Mouse (Mus musculus): ENCODE results near the gene Fis1. TPM values are rescaled to one million over a fixed set of nuclear protein-coding genes. Genes with fewer than 3 reads are reported as not detected.
A peak's percentile ranks its signal among the peaks of the same experiment; 100 is the strongest.
"Not testable (repeated sequence)": the region's sequence is repeated elsewhere in the genome, so short reads cannot be mapped to it uniquely, and the experiment has no call there.

Fis1 gene
- polyA plus RNA-seq, 1 experiment from 2014 or later, result 354 TPM

DNA sequence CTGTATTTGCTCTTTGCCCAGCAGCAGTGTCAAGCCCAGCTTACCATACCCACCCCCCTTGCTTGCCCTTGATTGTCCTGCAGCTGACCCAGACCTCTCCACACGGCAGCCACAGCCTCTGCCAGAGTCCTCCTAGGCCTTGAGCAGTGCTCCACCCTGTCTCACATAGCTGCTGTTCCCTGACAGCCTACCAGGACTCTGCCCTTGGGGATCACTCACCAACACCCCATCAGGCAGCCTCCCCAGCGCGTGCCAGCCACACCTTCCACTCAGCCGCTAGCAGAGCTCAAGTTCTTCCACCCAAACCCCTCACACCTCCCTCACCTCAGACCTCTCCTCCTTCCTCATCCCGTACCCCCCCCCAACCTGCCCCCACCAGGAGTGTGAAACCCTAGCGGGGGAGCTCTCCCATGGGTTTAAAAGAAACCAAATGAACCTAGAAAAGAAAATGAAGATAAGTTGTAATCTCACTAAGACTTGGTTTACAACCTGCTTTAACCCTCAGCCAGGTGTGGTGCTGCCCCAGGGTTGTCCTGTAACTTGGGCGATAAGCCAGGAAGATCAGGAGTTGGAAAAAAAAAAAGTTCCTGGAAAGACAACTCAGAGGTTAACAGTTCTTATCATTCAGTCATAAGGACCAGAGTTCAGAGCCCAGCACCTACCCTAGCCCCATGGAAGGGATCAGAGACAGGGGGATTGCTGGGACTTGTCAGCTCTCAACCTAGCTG lies 29.2 kb upstream of the Fis1 start:
- no peaks in the 10 kb centered on the region for H3K27me3 ChIP-seq (replicated peaks)
- H3K27ac ChIP-seq (replicated peaks), result no peak overlapping the region
- H3K4me3 ChIP-seq (replicated peaks), result no peak overlapping the region
- no peak overlapping the region for H3K4me2 ChIP-seq
- ATAC-seq (ENCODE audit: low FRiP score), result no peak
- no peaks in the 10 kb centered on the region for H3K9me3 ChIP-seq (replicated peaks)
- H3K9ac ChIP-seq (replicated peaks), result no peak overlapping the region
- peaks cover 6% of the 10 kb centered on the region for H3K4me1 ChIP-seq
- peaks cover 9% of the 10 kb centered on the region for H3K36me3 ChIP-seq
- WGBS, result 76% methylated on average over 7 of the region's 7 CpGs

- Histone ChIP-seq H3K9me3 (replicated peaks) (no peaks in the 10 kb centered on the region), H3K4me2 (no peak overlapping the region), H3K27ac (replicated peaks) (no peak overlapping the region), H3K4me3 (replicated peaks) (no peak overlapping the region), H3K9ac (replicated peaks) (0 out of 2 replicates have a peak overlapping the region, but pooled peaks have one; percentile 32), H3K4me1 (peaks cover 4% of the 10 kb centered on the region; the same call in 1 of the 2 replicates), H3K27me3 (replicated peaks) (no peaks in the 10 kb centered on the region), H3K36me3 (peaks cover 9% of the 10 kb centered on the region)
- peak; percentile 61 for ATAC-seq (ENCODE audit: low FRiP score)
- 23% methylated on average over 4 of the region's 4 CpGs for WGBS
Observed at GRCm38 (mm10) chr5:136929073-136929472, 24.0 kb upstream of the Fis1 start.

- WGBS, result 64% methylated on average over 14 of the region's 14 CpGs
- H3K27me3 ChIP-seq (replicated peaks), result no peaks in the 10 kb centered on the region
- no peak overlapping the region for H3K27ac ChIP-seq (replicated peaks)
- H3K4me1 ChIP-seq, result peaks cover 4% of the 10 kb centered on the region; the same call in 1 of the 2 replicates
- no peak overlapping the region for H3K4me2 ChIP-seq
- peaks cover 2% of the 10 kb centered on the region for H3K36me3 ChIP-seq
- no peaks in the 10 kb centered on the region for H3K9me3 ChIP-seq (replicated peaks)
- no peak overlapping the region for H3K4me3 ChIP-seq (replicated peaks)
- no peak overlapping the region for H3K9ac ChIP-seq (replicated peaks)
- ATAC-seq (ENCODE audit: low FRiP score), result no peak
Observed at GRCm38 (mm10) chr5:136931896-136932295, 21.2 kb upstream of the Fis1 start.

- no peaks in the 10 kb centered on the region for H3K27me3 ChIP-seq (replicated peaks)
- H3K36me3 ChIP-seq, result no peaks in the 10 kb centered on the region
- WGBS, result 88% methylated on average over 5 of the region's 5 CpGs
- ATAC-seq (ENCODE audit: low FRiP score), result no peak
- no peak overlapping the region for H3K27ac ChIP-seq (replicated peaks)
- H3K4me2 ChIP-seq, result no peak overlapping the region
- H3K9me3 ChIP-seq (replicated peaks), result no peaks in the 10 kb centered on the region
- peaks cover 4% of the 10 kb centered on the region; the same call in 1 of the 2 replicates for H3K4me1 ChIP-seq
- no peak overlapping the region for H3K9ac ChIP-seq (replicated peaks)
- no peak overlapping the region for H3K4me3 ChIP-seq (replicated peaks)
Observed at GRCm38 (mm10) chr5:136932956-136933355, 20.1 kb upstream of the Fis1 start.

DNA sequence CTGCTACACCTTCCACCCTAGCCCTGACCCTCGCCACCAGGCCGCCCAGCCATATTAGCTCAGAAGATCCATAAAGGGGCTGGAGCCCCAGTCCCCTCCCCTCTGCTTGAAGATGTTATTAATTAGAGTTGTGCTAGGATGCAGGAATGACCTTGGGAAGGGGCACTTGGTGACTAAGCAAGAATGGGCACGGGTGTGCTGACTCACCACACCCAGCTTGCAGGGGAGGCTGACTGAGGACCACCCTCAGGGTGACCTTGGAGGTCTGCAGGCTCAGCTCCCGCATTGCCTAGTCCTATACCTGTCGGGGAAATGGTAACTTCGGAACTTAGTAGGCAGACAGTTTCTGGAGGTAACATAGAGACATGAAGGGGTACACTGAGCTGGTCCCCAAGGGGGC lies 19.1 kb upstream of the Fis1 start:
- Histone ChIP-seq H3K4me3 (replicated peaks) (no peak overlapping the region), H3K4me2 (no peak overlapping the region), H3K36me3 (no peaks in the 10 kb centered on the region), H3K9me3 (replicated peaks) (no peaks in the 10 kb centered on the region), H3K4me1 (peaks cover 4% of the 10 kb centered on the region; the same call in 1 of the 2 replicates), H3K27ac (replicated peaks) (no peak overlapping the region), H3K27me3 (replicated peaks) (no peaks in the 10 kb centered on the region), H3K9ac (replicated peaks) (no peak overlapping the region)
- ATAC-seq (ENCODE audit: low FRiP score), result no peak
- 89% methylated on average over 6 of the region's 6 CpGs for WGBS

DNA sequence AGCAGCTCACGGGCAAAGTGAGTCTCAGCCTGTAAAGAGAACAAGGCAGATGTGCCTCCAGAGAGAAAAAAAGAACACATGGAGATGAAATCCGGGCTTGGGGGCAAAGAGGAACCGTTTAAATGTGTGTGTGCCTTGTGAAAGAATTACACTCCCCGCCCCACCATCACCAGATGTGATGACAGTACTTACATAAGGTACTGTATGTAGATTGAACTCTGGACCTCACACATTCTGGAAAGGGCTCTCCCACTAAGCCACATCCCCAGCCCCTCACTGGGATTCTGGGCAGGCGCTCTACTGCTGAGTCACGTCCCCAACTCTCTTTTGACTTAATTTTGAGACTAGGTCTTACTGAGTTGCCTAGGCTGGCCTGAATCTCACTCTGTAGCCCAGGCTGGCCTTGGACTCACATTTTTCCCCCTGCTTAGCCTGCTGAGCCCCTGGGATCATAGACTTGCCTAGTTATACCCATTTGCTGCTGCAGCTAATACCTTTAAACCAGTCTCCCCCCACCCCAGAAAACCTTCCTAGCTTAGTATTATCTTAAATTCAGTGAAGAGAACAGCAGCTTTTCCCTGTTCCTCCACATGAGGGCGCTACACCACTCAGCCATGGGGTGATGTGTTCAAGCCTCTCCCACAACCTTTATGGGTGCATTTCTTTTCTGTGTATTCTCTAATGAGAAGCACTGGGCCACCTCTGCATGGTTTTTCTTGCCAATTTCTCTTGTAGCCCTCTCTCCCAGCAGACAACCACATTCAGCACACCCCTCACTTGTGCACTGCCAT lies 17.0 kb upstream of the Fis1 start:
- 67% methylated on average over 7 of the region's 7 CpGs for WGBS
- H3K4me2 ChIP-seq, result no peak overlapping the region
- ATAC-seq (ENCODE audit: low FRiP score), result no peak

GRCm38 (mm10) chr5:136936750-136937149 lies 16.3 kb upstream of the Fis1 start:
- H3K27ac ChIP-seq (replicated peaks), result no peak overlapping the region
- no peak for ATAC-seq (ENCODE audit: low FRiP score)
- H3K27me3 ChIP-seq (replicated peaks), result no peaks in the 10 kb centered on the region
- no peak overlapping the region for H3K9ac ChIP-seq (replicated peaks)
- no peaks in the 10 kb centered on the region for H3K9me3 ChIP-seq (replicated peaks)
- no peaks in the 10 kb centered on the region for H3K4me1 ChIP-seq
- no peak overlapping the region for H3K4me2 ChIP-seq
- 89% methylated on average over 6 of the region's 6 CpGs for WGBS
- no peaks in the 10 kb centered on the region for H3K36me3 ChIP-seq
- no peak overlapping the region for H3K4me3 ChIP-seq (replicated peaks)

More for the DNA sequence above, 17.0 kb upstream of the Fis1 start:
- Histone ChIP-seq H3K9ac (replicated peaks) (no peak overlapping the region), H3K36me3 (no peaks in the 10 kb centered on the region), H3K27ac (replicated peaks) (no peak overlapping the region), H3K4me3 (replicated peaks) (no peak overlapping the region), H3K9me3 (replicated peaks) (no peaks in the 10 kb centered on the region), H3K27me3 (replicated peaks) (no peaks in the 10 kb centered on the region), H3K4me1 (no peaks in the 10 kb centered on the region)

GRCm38 (mm10) chr5:136937621-136938020 lies 15.5 kb upstream of the Fis1 start:
- no peaks in the 10 kb centered on the region for H3K36me3 ChIP-seq
- no peaks in the 10 kb centered on the region for H3K27me3 ChIP-seq (replicated peaks)
- no peaks in the 10 kb centered on the region for H3K4me1 ChIP-seq
- no peak overlapping the region for H3K27ac ChIP-seq (replicated peaks)
- no peak overlapping the region for H3K9ac ChIP-seq (replicated peaks)
- ATAC-seq (ENCODE audit: low FRiP score), result no peak
- no peak overlapping the region for H3K4me2 ChIP-seq
- no peak overlapping the region for H3K4me3 ChIP-seq (replicated peaks)
- no peaks in the 10 kb centered on the region for H3K9me3 ChIP-seq (replicated peaks)
- WGBS, result 94% methylated on average over 5 of the region's 5 CpGs

GRCm38 (mm10) chr5:136939284-136939683 lies 13.8 kb upstream of the Fis1 start:
- no peaks in the 10 kb centered on the region for H3K9me3 ChIP-seq (replicated peaks)
- no peak overlapping the region for H3K9ac ChIP-seq (replicated peaks)
- ATAC-seq (ENCODE audit: low FRiP score), result no peak
- H3K36me3 ChIP-seq, result no peaks in the 10 kb centered on the region
- no peak overlapping the region for H3K4me3 ChIP-seq (replicated peaks)
- H3K4me1 ChIP-seq, result no peaks in the 10 kb centered on the region
- H3K27me3 ChIP-seq (replicated peaks), result no peaks in the 10 kb centered on the region
- no peak overlapping the region for H3K4me2 ChIP-seq
- no peak overlapping the region for H3K27ac ChIP-seq (replicated peaks)
- 64% methylated on average over 7 of the region's 7 CpGs for WGBS

DNA sequence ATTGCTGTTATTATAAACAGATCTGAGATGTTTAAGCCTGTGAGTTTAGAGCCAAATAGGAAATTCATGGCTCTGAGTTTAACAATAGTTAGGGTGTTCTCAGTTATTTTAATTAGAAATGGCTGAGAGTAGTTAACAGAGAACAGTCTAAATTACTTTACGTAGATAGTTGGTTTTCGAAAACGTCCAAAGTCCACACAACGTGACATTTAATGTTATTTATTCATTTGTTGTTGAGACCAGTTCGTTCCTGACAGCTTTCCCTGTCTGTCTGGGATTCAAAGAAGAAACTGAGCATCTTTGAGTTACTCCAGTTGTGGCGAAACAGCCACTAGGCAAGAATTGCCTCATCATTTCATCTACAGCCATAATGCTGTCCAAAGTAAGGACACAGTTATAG lies 13.0 kb upstream of the Fis1 start:
- H3K27ac ChIP-seq (replicated peaks); H3K9ac ChIP-seq (replicated peaks); ATAC-seq (ENCODE audit: low FRiP score); H3K27me3 ChIP-seq (replicated peaks); H3K36me3 ChIP-seq; H3K4me3 ChIP-seq (replicated peaks); H3K9me3 ChIP-seq (replicated peaks); H3K4me2 ChIP-seq; H3K4me1 ChIP-seq: not testable (repeated sequence)
- WGBS, result 87% methylated on average over 6 of the region's 6 CpGs

DNA sequence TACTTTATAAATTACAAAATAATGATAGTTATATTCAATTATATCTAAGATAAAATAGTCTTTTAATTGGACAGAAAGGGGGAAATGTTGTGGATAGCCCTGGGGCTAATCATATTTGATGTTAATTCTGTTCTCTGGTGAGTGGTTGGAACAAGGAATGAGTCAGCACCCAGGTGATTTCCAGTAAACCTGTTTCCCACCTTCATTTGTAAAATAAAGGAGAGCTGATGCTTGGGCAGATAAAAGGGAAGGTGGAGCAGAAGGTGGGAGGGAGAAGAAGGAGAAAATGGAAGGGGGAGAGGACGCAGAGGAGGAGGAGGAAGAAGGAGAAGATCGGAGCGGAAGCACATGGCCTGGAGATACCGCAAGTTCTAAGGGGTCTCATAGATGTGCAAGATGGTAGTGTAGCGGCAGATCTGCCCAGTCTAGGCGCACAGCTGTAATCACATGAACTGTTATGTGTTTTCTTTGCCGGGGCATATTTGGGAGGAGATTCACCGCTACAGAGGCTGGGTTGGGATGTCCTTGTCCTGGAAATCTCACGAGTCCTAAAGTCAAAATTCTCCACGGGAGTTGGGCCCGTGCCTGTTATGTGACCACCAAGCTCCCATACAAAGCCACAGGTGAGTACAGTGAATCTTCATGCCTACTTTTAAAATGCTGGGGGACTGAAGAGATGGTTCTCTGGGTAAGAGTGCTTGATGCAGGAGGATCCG lies 12.1 kb upstream of the Fis1 start:
- Histone ChIP-seq H3K4me1 (no peaks in the 10 kb centered on the region), H3K9ac (replicated peaks) (no peak overlapping the region), H3K4me2 (no peak overlapping the region), H3K27me3 (replicated peaks) (no peaks in the 10 kb centered on the region), H3K36me3 (no peaks in the 10 kb centered on the region), H3K27ac (replicated peaks) (no peak overlapping the region), H3K4me3 (replicated peaks) (no peak overlapping the region), H3K9me3 (replicated peaks) (no peaks in the 10 kb centered on the region)
- no peak for ATAC-seq (ENCODE audit: low FRiP score)
- 87% methylated on average over 12 of the region's 12 CpGs for WGBS

Data from neural tube, embryonic 15.5 days (tissue).